Mouse (Mus musculus) small intestine, adult 10 weeks (tissue): ENCODE measurements around the gene Hhat. TPM values are rescaled to one million over a fixed set of nuclear protein-coding genes. Genes with fewer than 3 reads are reported as not detected.

ENCODE experiments used
- polyA plus RNA-seq: library from polyadenylated mRNA; stranded (reverse); fragments of 350-450 nt; fragmentation: Illumina TruSeq; extraction: RNeasy Lipid Tissue Mini Kit (QIAGEN cat#74804); gene quantifications from one replicate; pipeline ENCODE4 v1.2.3, GENCODE M21; 2014; ENCODE audit warnings: low replicate concordance

Gene Hhat
- polyA plus RNA-seq, result 2.6 TPM

GRCm38 (mm10) chr1:192770495-192771331, at the start of gene Hhat:
TSS of gene Hhat (minus strand) at chr1:192771223.

Other genes starting within 250 kb of the Hhat start
- 1.9 TPM for gene Sertad4, start 84.5 kb upstream of the Hhat start, polyA plus RNA-seq